Mouse (Mus musculus) cerebellum, postnatal 14 days (tissue): ENCODE data around the gene Gstt3.
A peak's percentile ranks its signal among the peaks of the same experiment; 100 is the strongest.
"Not testable (repeated sequence)": the region's sequence is repeated elsewhere in the genome, so short reads cannot be mapped to it uniquely, and the experiment has no call there.

ENCODE experiments used
- DNase-seq, 2 experiments: peaks; one replicate each; pipeline ENCODE4 v3.0.0; 2021; ENCODE audit warnings: mixed read lengths in 2 of 2

Gstt3 gene

DNA sequence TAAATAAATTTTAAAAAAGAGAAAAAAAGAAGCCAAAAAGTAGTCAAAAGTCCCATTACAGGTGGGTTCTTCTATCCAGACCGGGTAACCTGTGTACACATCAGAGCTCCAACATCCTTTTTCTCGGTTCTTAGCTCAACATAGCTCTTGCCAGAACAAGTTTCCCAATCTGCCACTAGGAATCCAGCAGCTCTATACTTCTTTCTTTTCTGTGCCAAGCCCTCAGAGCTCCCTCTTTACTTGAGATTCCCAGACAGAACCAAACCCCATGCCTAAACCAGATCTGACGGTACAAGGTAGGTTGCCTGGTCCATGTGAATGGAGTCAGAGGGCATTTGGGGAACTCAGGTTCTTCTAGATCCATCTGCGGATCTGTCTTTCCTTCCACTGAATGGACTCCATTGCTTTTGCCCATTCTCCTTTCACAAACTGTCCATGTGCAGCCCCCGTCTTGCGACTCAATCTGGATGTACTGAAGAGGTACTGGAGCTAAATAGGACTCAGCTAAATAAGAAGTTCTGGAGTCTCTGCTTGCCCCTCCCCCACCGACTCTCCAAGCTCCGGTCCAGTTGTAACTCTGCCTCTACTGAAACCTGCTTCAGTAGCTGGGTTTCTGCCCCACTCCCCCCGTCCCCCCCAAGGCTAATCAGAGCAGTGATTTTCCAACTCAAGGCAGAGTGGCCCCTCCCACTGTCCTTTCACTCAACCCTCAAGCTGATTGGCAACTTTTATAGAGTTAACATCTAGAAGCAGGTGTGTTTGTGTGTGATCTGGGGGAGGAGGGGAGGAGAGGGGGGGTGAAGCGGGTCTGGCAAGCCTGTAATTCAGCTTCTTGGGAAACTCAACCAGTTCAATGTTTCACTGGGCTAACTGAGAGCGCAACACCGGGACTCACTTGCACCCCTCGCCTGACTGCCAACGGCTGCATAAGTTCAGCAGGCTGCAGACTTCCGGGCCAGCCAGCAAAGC lies 1.7 kb downstream of the Gstt3 start:
- no peak for DNase-seq

DNA sequence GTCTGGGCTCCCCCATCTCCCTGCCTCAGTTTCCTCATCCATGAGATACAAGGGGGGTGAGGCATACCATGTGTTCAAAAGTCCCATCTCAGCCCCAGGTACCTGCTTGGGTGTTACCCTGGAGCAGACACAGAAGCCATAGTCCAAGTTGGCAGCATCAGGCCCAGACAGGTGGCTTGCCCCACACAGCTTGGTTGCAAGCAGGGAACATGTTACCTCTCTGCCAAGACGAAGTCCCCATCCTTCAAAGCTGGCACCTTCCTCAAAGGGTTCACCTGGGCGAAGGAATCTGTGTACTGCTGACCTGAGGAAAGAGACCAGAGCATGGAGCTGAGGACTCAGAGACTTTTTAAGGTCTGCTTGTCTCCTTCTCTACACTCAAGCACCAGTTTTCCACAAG lies 3.3 kb downstream of the Gstt3 start:
- no peak for DNase-seq

DNA sequence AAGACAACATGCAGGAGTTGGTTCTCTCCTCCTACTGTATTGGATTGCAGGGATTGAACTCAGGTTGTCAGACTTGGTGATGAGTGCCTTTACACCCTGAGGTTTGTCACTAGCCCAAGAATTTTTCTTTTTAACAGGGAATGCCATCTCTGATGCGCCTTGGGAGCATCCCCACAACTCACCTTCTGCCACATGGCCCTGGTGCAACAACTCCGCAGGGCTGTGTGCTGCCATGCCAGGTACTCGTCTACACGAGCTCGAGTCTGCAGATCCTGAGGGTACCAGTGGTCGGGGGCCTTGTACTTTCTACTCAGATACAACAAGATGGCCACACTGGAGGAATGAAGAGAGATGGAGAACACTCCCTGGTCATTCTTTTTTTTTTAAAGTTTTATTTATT lies 4.7 kb downstream of the Gstt3 start:
- DNase-seq = no peak

DNA sequence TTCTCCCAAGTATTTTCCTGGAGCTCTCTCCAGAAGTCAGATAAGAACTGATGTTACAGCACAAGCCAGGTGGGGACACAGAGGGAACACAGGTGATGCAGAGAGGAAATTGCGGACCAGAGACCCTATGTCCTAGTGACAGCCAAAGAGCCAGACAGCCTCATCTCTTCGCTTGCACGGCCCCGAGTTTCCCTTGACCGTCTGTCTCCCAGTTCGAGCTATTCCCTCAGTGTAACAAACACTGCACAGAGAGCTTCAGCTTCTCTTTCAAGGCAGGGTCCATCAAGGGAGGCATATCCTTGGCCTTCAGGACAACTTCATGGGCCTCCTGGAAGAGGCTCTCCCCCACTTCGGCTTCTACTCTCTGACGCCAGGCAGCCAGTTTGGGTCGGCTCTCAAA lies 6.6 kb downstream of the Gstt3 start:
- no peak for DNase-seq

DNA sequence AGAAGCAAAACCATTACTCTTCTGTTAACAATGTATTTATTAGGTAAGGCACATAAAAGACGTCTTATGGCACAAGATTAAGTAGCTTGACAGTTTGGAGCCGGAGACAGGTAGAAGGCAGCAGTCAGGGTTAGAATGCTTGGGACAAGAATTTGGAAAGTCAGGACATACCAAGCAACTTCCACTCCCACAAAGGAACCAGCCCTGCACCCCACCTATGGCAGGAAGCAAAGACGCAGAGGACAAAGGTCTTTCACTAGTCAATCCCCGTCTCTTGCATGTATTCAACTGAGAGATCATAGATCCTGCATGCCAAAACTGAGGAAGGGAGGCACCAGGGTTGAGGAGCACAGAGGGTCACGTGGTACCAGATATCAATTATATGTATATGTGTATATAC lies 7.1 kb downstream of the Gstt3 start:
- no peak for DNase-seq

DNA sequence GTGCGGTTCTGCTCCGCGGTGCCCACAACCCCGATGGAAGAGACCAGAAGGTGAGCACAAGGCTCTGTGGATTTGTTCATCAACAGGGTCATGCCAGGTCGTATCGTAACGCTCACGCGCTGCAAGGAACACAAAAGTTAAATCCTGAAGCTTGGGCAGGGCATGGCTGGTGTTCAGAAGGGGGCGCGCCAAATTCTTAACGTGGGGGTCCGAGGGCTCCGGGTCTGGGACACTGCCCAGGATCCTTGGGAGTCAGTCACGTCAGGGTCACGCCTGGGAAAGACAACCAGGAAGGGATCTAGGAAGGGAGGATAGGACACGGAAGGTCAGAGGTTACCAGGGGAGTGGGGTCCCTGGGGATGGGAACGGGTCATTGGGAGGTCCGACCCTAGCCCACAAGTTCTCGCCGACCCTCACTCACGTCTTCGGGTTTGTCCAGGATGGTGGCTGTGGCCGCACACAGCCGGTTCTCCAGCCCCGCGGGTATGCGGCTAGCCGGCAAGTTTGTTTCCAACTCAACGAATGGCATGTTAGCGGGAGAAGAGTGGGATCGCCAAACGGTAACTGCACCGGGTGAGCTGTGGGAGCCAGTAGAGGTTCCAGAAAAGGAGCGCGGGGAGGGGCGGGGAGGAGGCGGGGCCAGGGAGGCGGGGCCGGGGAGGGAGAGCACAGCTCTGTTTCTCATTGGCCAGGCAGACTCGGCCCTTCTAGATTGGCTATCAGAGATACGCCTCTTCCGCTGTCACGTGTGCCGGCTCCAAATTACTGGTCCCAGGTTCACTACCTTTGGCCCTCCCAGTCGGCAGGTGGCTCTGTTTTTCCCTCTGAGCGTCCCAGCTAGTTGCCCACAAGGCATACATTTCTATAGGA lies 8.2 kb downstream of the Gstt3 start, which contains the start of gene Ddt:
TSS of gene Ddt (minus strand) at position 620 of the 870 bp plus-strand sequence.
- peak; percentile 90 to 93 for DNase-seq

DNA sequence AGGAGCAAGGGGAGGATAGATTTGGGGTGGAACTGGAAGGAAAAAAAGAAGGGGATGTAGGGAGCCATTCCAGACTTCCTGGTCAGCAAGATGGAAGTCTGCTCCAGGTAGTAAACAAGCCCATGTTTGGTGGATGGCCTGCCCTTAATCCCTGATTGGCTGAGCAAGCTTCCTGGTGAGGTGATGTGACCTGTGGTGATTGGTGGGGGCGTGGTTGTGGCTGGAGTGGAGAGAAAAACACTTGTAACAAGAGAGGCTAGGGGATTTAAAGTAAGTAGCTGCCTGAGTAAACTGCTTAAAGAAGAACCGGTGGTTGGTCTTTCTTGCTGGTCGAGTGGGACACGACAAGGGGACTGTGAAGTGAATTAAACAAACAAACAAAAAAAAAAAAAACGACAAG lies 13.5 kb downstream of the Gstt3 start:
- not testable (repeated sequence) for DNase-seq

DNA sequence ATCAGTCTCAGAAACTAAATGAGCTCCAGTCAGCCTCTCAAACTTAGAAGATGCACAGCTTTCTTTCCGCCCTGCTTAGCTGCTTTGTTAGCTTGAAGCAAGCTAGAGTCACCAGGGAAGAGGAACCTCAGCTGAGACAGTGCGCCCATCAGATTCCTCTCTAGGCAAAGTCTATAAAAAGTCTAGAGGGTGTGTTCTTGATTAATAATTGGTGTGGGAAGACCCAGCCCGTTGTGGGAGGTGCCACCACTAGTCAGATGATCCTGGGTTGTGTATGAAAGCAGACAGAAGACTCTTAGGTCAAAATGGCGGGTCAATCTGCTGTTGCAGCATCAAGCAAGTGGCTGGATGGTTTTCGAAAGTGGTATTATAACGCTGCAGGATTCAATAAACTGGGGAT lies 14.4 kb downstream of the Gstt3 start:
- DNase-seq = no peak

DNA sequence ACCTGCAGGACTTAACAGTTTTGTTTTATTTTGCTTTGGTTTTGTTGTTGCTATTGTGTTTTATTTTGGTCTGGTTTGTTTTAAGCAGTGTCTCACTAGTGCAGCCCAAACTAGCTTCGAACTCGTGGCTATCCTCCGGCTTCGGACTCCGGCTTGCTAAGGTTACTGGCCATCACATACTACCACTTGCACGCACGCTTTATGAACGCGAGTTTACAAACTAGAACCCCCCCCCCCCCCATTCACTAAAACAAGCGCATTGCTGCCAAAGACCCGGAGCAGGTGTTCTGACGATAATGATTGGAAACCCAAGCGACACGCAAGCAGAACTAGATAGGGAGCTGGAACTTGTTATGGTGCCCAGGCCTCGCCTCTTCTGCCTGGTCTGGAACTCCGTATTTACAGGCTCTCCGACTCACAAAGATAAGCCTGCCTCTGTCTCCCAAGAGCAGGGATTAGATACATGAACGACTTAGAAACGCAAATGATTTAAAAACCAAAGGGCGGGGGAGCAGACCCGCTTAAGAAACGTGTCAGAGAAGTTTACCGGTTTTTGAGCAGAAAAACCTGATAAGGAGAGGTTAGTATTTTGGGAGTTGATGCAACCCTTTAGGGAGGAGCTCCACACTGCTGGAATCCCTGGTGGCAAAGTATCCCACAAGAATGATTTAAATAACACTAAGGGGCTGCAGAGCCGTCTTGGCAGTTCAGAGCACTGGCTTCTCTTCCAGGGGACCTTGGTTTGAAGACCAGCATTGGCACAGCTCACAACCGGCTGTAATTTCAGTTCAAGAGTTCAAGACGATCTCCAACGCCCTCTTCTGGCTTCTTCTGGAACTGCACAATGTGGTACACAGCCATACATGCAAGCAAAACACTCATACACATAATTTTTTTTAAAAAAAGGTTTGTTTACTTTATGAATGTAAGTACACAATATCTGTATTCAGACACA lies 16.4 kb downstream of the Gstt3 start:
- peak; percentile 75 to 87 for DNase-seq

DNA sequence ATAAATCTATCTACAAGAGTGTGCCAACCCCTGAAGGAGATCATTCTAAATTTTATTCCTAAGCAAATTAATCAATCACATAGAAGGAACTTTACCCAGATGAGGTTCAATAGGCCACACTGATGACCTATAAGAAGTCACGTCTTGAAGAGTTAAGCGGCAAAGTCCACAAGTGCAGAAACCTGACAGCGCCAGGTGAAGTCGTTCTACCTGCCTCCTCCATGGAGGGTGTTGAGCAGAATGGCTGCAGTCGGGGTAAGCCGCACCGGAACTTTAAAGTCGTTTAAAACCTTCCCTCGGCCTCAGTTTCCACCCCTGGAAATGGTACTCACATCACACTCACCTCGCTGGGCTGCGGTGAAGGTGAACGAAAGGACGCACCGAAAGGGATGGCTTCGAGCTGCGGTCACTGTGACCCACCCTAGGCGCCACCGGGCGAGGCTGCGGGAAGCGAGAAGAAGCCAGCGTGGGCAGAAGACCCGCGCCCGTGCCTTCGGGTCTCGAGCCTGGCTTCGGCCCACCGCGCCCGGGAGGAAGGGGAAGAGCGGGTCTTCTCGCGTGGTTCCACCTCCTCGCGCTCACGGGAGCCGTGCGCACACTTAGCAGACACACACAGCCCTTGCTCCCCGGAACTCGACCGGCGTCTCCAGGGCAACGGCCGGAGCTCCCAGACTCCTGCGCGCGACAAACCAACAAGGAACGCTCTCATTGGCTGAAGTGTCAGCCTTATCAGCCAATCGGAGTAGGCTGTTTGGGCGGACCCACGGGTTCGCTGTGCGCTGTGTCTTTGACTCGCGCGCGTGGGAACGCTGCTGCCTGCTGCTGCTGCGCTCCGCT lies 17.3 kb downstream of the Gstt3 start, which contains the start of gene Cabin1:
TSS of gene Cabin1 (minus strand) at position 660 of the 837 bp plus-strand sequence.
- peak; percentile 98 for DNase-seq

DNA sequence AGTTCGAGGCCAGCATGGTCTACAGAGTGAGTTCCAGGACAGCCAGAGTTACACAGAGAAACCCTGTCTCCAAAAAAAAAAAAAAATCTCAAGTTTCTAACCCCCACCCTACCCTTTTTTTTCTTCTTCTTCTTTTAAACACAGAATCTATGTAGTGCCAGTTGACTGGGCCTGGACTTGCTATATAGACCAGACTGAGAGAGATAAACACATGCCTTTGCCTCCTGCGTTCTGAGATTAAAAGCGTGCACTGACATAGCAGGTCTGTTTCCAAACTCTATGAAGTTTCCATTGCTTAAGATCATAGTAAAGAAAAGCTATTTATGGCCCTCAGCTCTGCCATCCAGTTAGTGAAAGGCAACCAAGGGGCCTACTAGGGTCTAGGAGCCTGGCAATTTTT lies 18.8 kb downstream of the Gstt3 start:
- DNase-seq = no peak

DNA sequence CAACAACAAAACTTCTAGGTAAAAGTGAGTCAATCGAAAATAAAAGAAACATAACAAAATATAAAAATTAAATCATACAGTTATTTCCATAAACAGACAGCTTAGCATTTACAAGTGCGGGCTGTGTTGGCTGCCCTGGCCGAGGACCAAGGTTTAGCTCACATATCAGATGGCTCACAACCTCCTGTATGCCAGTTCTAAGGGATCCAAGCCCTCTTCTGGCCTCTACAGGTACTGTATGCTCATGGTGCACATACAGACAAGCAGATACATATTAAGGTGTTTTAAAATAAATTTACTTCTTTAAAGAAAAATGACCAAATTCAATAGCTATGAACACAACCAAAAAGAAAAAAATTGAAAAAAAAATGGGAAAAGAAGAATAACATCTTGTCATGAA lies 20.9 kb downstream of the Gstt3 start:
- peak in 1 of 2 experiments; percentile 36 for DNase-seq

DNA sequence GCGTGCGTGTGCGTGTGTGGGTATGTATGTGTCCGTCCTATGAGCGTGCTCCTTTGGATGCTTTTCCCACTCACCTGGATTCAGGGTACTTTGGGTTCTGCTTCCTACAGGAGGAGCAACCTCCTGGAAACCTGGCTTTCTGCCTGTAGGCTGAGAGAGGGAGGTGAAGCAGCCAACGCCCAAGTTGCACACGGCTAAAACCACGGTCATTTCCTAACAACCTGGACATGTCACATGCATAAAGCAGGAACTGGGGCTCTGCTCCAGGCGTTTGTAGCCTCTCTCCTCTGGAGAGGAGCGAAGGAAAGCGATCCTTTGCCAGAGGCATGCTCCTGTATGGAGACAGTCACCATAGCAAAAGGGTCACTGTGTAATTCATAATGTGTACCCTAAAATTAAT lies 24.5 kb downstream of the Gstt3 start:
- DNase-seq = no peak

DNA sequence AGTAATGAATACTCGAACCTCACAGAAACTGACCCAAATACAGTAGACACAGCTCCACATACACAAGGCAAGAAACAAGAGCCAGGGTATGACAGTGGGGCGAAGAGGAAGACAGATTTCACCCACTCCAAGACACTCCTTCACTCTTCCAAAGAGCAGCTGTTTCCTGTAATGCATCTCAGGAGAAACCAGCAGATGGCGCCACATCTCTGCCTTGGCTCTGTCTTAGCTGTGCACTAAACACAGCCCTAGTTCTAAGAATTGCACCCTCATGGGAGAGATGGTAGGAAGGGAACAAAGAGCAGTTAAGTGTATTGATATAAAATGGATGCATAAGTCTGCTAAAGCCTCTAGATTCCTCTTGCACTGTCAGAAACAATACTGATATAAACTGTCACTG lies 37.2 kb downstream of the Gstt3 start:
- peak; percentile 92 to 95 for DNase-seq

DNA sequence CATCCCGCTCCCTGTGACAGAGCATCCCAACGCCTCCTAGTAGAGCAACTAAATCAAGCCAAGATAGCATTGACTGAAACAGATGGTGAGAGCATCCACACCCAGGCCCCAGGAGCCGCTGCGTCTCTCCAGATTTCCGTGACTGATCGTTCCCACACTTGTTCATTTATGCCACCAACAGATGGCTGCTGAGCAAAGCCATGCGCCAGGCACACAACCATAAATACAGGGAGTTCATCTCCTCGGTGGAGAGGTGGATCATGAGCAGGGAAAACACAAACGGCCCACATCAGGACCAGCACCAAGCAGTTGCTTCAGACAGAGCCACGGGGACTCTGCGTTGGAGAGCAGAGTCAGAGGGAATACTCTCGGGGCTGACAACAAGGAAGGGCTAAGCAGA lies 37.8 kb downstream of the Gstt3 start:
- DNase-seq = peak; percentile 38 to 66

DNA sequence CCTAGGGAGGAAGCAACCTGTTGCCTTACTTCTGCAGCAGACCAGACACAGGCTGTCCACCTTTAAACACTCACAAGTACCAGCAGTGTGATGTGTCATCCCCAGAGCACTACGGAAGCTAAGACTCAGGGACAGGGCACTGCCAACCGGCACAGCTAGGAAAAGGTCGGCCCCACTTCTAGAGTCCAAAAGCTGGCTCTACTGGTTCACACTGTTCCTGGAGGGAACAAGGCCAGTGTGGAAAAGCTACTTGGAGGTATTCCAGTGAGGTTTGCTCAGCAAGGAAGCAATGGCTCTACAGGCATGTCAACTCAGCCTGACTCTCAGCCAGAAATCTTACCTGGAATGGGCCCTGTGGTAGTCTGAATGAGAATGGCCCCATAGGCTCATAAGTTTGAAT lies 40.3 kb downstream of the Gstt3 start:
- no peak for DNase-seq

DNA sequence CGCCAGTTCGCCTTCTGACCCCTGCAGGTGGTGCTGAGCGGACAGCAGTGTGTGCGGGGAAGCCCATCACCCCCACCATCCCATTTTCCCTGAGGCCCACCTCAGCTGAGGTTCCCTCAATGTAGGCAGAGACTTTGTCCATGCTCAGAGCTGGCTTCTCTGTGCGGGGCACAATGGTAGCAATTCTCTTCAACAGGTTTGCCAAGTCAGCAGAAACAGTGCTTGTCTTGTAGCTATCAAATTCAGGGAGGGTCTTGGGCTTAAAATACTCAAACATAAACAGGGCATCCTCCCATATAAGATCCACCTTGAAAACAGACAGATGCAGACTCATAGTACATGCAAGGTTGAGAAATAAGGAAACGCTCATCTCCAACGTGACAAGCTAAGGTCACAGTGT lies 55.8 kb downstream of the Gstt3 start:
- DNase-seq = no peak
